Mouse (Mus musculus): ENCODE results near the gene Ccdc105.

- TF ChIP-seq POLR2A (IDR thresholded peaks at IDR 0.05; ENCODE audit: extremely low read depth, insufficient read depth, low read length) (no peak), CTCF (IDR thresholded peaks at IDR 0.05; ENCODE audit: low read depth, low read length) (no peak)
Observed at GRCm38 (mm10) chr10:78779527-78779926, 26.7 kb upstream of the Ccdc105 start.
